Mouse (Mus musculus) megakaryocyte, embryonic 14.5 days (primary cell): ENCODE measurements around the gene Mfsd10. TPM values are rescaled to one million over a fixed set of nuclear protein-coding genes. Genes with fewer than 3 reads are reported as not detected.

Experiments used
- H3K27me3 ChIP-seq: replicated peaks from 2 replicates; pipeline ENCODE3; 2012; ENCODE audit warnings: inconsistent platforms
- H3K36me3 ChIP-seq: replicated peaks from 2 replicates; pipeline ENCODE3; 2012; ENCODE audit warnings: low read length, inconsistent platforms, mixed read lengths
- H3K4me1 ChIP-seq: 2 replicates; pipeline ENCODE4 v1.6.1; 2012; ENCODE audit warnings: inconsistent platforms
- H3K4me3 ChIP-seq: replicated peaks from 2 replicates; pipeline ENCODE3; 2012; ENCODE audit warnings: moderate library complexity, mild to moderate bottlenecking, inconsistent platforms
- H3K9me3 ChIP-seq: 2 replicates; pipeline ENCODE4 v1.6.1; 2012; ENCODE audit warnings: inconsistent platforms
- FLI1 ChIP-seq: IDR thresholded peaks from 2 replicates; pipeline ENCODE4 v1.6.1; 2012; ENCODE audit warnings: low read length, inconsistent platforms, mixed read lengths
- GATA1 ChIP-seq: IDR thresholded peaks from 3 replicates; pipeline ENCODE4 v1.6.1; 2012; ENCODE audit warnings: mixed read lengths, low read length, inconsistent platforms, borderline replicate concordance
- polyA plus RNA-seq: library from polyadenylated mRNA; stranded (reverse); fragments of >175 nt; gene quantifications from 2 replicates; pipeline ENCODE4 v1.2.3, GENCODE M21; 2012; ENCODE audit warnings: low replicate concordance; ENCODE audit not compliant: insufficient read depth

Gene Mfsd10
- polyA plus RNA-seq: 199 and 972 TPM in 2 replicates

DNA sequence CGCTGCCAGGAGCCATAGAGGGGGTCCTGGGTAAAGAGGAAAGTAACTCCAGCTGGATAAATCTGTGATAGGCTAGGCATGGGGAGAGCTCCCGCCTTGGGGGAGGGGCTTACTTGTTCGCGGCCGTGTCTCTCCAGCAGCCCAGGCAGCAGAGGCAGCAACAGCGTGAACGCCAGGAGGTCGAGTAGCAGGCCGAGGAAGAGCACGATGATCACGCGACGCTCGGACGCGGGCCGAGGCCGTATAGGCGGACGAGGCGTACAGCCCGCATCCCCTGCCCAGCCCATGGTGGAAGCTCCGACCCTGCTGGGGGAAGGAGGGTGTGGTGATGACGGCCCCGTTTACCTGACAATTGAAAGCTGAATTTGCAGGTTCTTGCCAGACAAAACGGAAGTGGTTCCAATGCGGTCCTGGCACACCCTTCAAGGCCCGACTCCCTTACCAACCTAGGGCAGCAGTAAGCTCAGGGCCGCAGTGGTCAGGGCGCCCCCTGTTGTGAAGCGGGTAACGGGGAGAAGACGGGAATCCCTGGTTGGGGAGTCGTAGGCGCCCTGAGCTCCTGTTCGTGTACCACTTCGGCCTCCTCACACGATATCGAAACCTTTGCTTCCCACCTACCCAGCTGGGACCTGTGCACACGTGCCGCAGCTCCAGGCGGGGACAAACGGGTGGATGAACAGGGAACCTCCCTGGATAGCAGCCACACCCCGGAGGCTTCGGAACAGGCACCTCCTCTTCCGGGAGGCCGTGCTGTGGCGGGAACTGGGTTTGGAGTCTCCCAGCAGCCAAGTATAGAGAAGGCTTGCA, at the start of gene Mfsd10:
Gene Mfsd10 (minus strand): TSS at position 732 of the 807 bp plus-strand sequence.
- H3K27me3 ChIP-seq: no peaks in the 10 kb centered on the region
- TF ChIP-seq FLI1 (no peak), GATA1 (no peak)
- H3K4me1 ChIP-seq: peaks cover 55% of the 10 kb centered on the region
- no peaks in the 10 kb centered on the region for H3K9me3 ChIP-seq
- peak within 1 kb of the TSS; percentile 97 for H3K4me3 ChIP-seq
- peaks cover 83% of the 10 kb centered on the region for H3K36me3 ChIP-seq

- Histone ChIP-seq H3K9me3 (no peaks in the 10 kb centered on the region), H3K4me3 (no peak overlapping the region), H3K36me3 (peaks cover 9% of the 10 kb centered on the region), H3K4me1 (peaks cover 6% of the 10 kb centered on the region; the same call in 1 of the 2 replicates), H3K27me3 (no peaks in the 10 kb centered on the region)
- TF ChIP-seq FLI1: no peak
- no peak for TF ChIP-seq GATA1
These were observed 33.3 kb upstream of the Mfsd10 start for GRCm38 (mm10) chr5:34670280-34670679.

DNA sequence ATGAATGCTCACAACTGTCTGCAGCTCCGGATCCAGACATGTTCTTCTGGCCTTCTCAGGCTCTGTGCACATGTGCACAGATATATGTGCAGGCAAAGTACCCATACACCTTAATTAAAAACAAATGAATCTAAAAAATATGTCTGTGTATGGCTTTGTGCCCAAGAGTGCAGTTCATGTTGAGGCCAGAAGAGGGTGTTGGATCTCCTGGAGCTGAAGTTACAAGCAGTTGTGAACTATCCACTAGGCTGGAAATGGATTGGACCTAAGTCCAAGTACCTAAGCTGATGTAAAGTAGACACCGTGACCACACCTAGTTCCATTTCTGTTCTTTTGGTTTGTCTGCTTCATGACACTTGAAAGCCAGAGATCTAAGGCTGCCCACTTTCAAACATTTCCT, 32.5 kb upstream of the Mfsd10 start:
- H3K27me3 ChIP-seq: no peaks in the 10 kb centered on the region
- TF ChIP-seq GATA1: no peak
- no peak for TF ChIP-seq FLI1
- peaks cover 13% of the 10 kb centered on the region for H3K36me3 ChIP-seq
- H3K9me3 ChIP-seq: no peaks in the 10 kb centered on the region
- peaks cover 6% of the 10 kb centered on the region; the same call in 1 of the 2 replicates for H3K4me1 ChIP-seq
- H3K4me3 ChIP-seq: no peak overlapping the region

DNA sequence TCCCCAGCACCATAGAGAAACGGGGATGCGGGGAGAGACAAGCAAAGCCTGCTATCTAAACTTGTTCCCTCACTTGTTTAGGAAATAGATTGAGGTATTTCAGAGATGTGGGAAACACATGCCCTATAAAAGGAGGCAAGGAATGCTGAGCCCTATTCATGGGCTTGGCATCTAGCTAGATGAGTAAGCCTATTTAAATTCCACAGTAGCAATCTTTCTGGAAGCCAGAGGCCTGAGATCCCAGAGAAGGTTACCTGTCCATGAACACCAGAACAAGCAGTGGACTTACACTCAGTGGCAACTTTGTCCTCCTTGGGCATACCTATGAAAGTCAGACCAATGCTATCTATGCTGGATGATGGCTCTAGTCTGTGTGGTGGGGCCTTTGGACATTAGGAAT, 26.2 kb upstream of the Mfsd10 start:
- no peak for TF ChIP-seq GATA1
- no peak for TF ChIP-seq FLI1

DNA sequence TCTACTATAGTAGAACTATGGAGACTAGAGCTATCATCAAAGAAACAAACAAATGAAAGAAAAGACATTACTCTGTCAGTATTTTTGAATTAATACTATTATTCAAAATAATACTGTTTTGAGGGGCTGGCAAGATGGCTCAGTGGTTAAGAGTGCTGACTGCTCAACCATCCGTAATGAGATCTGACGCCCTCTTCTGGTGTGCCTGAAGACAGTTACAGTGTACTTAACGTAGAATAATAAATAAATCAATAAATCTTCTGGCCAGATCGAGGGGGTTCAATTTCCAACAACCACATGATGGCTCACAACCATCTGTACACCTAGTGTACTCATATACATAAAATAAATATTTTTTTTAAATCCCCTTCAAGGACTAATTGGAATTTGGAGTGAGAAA, 24.9 kb upstream of the Mfsd10 start:
- TF ChIP-seq FLI1: no peak
- TF ChIP-seq GATA1: no peak
- Histone ChIP-seq H3K4me1 (peaks cover 30% of the 10 kb centered on the region), H3K4me3 (no peak overlapping the region), H3K9me3 (no peaks in the 10 kb centered on the region), H3K27me3 (no peaks in the 10 kb centered on the region), H3K36me3 (peaks cover 15% of the 10 kb centered on the region)

More for the DNA sequence above, 26.2 kb upstream of the Mfsd10 start:
- no peaks in the 10 kb centered on the region for H3K27me3 ChIP-seq
- peaks cover 23% of the 10 kb centered on the region for H3K4me1 ChIP-seq
- H3K36me3 ChIP-seq: peaks cover 5% of the 10 kb centered on the region
- no peaks in the 10 kb centered on the region for H3K9me3 ChIP-seq
- no peak overlapping the region for H3K4me3 ChIP-seq

DNA sequence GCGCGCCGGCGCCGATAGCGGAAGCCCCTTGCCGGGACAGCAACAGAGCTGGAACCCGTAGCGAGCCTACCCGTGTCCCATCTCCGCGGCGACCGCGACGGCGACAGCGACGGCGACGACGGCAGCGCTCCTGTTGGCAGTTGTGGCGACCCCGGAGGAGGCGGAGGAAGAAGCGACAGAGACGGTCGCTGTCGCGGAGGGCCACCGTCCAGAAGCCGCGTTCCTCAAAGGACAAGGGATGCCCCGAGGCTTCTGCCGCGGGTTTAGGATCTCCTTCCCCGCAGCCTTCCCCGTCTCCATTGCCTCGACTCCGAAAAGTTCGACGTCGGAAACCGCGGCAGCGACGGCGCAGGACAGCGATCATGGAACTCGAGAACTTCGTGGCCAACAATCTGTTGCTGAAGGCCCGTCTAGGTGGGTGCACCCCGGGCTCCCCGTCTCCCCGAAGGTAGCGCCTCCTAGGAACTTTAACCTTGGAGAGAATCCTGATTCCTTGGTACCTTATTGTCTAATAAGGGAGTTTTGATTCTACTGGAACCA, 23.6 kb upstream of the Mfsd10 start:
- peak overlapping the region; percentile 98 for H3K4me3 ChIP-seq
- peaks cover 30% of the 10 kb centered on the region for H3K4me1 ChIP-seq
- TF ChIP-seq GATA1 (no peak), FLI1 (no peak)
- no peaks in the 10 kb centered on the region for H3K27me3 ChIP-seq
- no peaks in the 10 kb centered on the region for H3K9me3 ChIP-seq
- H3K36me3 ChIP-seq: peaks cover 26% of the 10 kb centered on the region

- Histone ChIP-seq H3K9me3 (no peaks in the 10 kb centered on the region), H3K4me3 (peak within 1 kb of the TSS; percentile 98), H3K27me3 (no peaks in the 10 kb centered on the region), H3K36me3 (peaks cover 29% of the 10 kb centered on the region), H3K4me1 (peaks cover 30% of the 10 kb centered on the region)
- TF ChIP-seq FLI1: peak; percentile 55
- TF ChIP-seq GATA1: no peak
These were observed 22.9 kb upstream of the Mfsd10 start, which contains the start of the genes Nop14 and Grk4 for GRCm38 (mm10) chr5:34659686-34660590. Gene Nop14, minus strand, starts transcription at chr5:34660148. Gene Grk4, plus strand, starts transcription at chr5:34660379.

DNA sequence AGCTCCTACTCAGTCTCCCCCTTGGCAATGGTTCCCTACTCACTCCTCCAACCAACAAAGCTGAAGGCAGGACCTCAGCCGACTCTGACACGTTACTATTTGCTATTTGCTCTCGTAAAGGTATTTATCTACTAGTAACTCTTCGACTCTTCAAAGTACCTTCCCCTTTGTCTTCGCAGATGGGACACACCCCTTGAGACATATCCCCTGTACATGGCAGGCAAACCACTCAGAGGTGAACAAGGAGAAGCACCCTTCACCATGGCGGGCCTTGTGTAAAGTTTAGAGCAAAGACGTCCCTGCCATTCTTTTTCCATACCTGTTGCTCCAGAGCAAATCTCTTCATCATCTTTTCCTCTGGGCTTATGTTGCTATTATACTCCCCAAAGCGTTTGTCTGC, 20.5 kb upstream of the Mfsd10 start:
- Histone ChIP-seq H3K4me3 (no peak overlapping the region), H3K36me3 (peaks cover 51% of the 10 kb centered on the region), H3K27me3 (no peaks in the 10 kb centered on the region), H3K4me1 (peaks cover 27% of the 10 kb centered on the region), H3K9me3 (no peaks in the 10 kb centered on the region)
- TF ChIP-seq GATA1 (no peak), FLI1 (no peak)

GRCm38 (mm10) chr5:34654881-34655280, 17.9 kb upstream of the Mfsd10 start:
- no peak overlapping the region for H3K4me3 ChIP-seq
- H3K36me3 ChIP-seq: peaks cover 78% of the 10 kb centered on the region
- H3K4me1 ChIP-seq: peaks cover 24% of the 10 kb centered on the region
- no peaks in the 10 kb centered on the region for H3K27me3 ChIP-seq
- TF ChIP-seq GATA1: no peak
- TF ChIP-seq FLI1: no peak
- H3K9me3 ChIP-seq: no peaks in the 10 kb centered on the region
